Mouse (Mus musculus) kidney, adult 2 months (tissue): Measurements from ENCODE around the gene Mapkbp1.

Experiments used
- CTCF ChIP-seq: fragments of 200-500 bp; conservative IDR thresholded peaks from 2 replicates; pipeline ENCODE4 v1.5.1; 2011; ENCODE audit warnings: low read depth, mild to moderate bottlenecking, control low read depth, low read length, moderate library complexity, mixed read lengths; ENCODE audit not compliant: insufficient read depth, insufficient read length
- POLR2A ChIP-seq: fragments of 200-500 bp; IDR thresholded peaks from one replicate; pipeline ENCODE4 v1.6.1; 2011; ENCODE audit warnings: low read depth, low read length, control low read depth

- no peak for TF ChIP-seq CTCF
- no peak for TF ChIP-seq POLR2A
These were observed 74.2 kb downstream of the Mapkbp1 start for GRCm38 (mm10) chr2:120046486-120047310.
